Mouse (Mus musculus) CD4-positive, CD25-positive, alpha-beta regulatory T cell, adult 4 months (primary cell): ENCODE results near the gene Dnal4. TPM values are rescaled to one million over a fixed set of nuclear protein-coding genes. Genes with fewer than 3 reads are reported as not detected.

Source experiments
- ATAC-seq: one replicate; pipeline ENCODE4 v1.8.0; 2017
- polyA plus RNA-seq, 2 experiments: library from polyadenylated mRNA; unstranded; fragments of 100-300 nt; shearing (Covaris generic); gene quantifications; one replicate each; pipeline ENCODE4 v1.2.1; 2017

Gene Dnal4
- polyA plus RNA-seq, 2 experiments from 2014 or later: 6.9 to 10.4 TPM

DNA sequence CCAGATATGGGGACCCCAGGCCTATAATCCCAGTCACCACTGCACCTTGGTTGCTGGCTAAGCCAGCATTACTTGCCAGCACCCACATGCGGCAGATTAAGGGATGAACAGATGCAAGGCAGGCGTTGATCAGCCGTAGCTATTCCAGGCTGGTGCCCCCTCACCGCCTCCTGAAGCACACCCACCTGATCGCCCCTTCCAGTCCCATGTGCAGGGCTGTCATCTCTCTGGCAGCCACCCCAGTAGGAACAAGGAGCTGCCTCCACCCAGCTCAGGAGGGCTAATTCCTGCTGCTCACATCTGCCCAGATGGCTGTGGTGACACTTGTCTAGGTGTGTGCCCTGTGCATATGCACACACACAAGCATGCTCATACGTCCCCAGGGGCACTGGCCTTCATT lies 16.7 kb downstream of the Dnal4 start:
- ATAC-seq: no peak

- no peak for ATAC-seq
Observed at GRCm38 (mm10) chr15:79757118-79757517, 20.5 kb downstream of the Dnal4 start.

GRCm38 (mm10) chr15:79755977-79756625 lies 21.5 kb downstream of the Dnal4 start:
- ATAC-seq: no peak

DNA sequence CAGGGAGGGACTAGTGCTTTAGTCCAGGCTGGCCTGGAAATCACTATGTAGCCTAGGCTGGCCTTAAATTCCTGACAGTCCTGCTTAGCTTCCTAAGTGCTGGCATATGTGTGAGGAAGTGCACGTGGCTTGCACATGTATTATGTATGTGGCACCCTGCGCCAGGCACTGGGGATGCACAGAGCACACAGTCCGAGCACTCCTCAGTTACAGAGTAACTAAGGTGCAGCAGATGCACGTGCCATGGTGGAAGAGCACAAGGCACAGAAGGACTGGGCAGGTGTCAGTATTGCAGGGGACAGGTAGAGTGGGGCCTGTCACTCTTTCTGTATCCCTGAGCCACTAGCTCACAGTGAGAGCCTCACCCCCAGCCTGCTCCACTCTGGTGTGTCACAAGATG lies 22.5 kb downstream of the Dnal4 start:
- ATAC-seq: no peak

DNA sequence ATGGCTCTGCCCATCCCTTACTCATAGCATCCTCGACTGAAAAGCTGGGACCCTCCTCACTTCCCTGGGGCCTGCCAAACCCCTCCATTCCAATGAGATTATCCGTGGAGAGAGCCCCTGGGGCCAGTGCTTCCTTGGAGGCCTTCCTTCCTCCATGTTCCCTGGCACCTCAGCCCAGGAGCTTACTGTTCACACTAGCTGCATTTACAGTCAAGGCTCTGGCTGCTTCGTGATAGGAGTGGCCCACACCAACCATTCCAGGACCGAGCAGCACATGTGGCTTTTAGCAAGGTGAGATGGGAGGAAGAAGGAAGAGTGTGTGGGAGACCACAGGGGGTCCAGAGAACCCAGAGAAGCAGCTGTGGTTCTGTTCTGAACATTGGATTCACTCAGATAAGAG lies 23.8 kb downstream of the Dnal4 start:
- ATAC-seq: no peak

DNA sequence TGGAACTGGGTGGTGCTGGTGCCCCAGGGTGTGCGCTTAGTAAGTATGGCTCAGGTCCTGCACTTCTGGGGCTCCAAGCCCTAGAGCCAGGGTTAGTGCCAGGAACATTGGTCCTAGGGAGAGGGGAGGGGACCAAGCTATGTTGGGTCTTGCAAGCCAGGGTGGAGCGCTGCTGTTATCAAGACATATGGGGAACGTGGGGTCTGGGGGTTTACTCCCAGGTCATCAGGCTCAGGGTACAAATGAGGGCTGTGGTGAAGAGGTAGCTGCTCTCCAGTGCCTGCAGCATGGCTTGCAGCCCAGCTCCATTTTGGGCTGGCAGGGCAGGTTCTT lies 24.3 kb downstream of the Dnal4 start:
- no peak for ATAC-seq

GRCm38 (mm10) chr15:79752742-79753419 lies 24.8 kb downstream of the Dnal4 start:
- ATAC-seq: peak; percentile 71

DNA sequence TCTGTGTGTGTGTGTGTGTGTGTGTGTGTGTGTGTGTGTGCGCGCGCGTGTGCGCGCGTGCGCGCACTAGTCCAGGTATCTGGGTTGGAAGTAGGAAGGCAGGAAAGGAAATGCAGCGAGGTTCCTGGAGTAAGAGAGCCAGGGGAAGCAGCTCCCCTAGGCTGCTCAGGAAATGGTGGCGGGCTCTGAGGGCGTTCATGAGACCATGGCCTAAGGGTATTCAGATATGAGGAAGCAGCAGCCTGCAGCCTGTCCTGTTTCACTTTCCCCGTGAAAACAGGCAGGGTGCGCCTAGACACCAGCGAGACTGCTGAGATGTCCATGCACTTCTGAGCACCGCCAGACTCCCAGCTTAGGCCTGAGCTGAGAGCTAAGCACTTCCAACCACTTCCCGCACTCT lies 25.9 kb downstream of the Dnal4 start:
- no peak for ATAC-seq

DNA sequence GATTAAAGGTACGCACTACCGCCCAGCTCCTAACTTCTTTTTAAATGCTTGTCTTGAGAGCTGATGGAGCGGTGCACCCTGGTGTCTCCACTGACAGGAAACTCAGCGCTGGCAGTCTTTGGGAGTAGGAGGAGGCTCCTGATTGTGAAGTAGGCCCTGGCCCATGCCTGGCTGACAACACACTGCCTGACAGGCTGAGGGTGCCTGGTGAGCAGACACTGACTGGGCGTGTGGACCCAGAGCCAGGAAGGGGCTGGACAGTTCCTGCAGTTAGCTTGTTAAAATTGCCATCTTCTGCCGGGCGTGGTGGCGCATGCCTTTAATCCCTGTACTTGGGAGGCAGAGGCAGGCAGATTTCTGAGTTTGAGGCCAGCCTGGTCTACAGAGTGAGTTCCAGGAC lies 27.4 kb downstream of the Dnal4 start:
- no peak for ATAC-seq

- ATAC-seq: no peak
Observed at GRCm38 (mm10) chr15:79749162-79749561, 28.5 kb downstream of the Dnal4 start.

DNA sequence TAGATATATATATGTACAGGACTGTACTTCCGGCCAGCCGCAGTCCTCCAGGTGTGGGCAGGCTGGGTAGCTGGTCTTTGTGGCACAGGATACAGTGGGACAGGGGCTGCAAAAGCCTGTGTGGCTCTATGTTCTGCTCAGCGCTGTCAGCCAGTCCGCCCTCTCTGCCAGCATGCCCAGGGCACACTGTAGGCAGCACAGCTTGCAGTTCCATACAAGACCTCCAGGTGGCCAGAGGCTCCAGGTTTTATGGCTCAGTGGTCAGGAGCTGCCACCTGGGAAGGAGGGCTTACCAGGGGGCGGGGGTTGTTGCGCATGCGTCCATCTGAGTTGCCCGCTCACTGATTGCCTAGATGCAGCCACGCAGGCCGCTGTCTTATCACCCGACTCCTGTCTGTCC lies 29.7 kb downstream of the Dnal4 start:
- ATAC-seq: no peak

DNA sequence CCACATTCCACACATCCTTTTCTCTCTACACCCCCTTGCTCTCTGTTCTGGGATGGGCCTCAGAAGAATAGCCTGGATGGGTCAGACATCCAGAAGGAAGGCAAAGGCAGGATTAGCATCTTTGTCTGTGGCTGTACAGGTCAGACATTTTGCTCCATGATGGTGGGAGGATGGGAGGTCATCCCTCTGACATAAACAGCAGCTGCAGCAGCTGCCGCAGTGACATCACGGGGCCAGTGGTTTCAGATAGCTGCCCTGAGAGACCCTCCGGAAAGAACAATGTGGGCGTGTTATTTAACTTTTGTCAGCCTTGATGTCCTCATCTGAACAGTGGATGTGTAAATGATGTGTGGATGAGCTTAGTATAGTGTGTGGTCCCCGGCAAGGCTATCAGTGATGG lies 31.8 kb downstream of the Dnal4 start:
- no peak for ATAC-seq

DNA sequence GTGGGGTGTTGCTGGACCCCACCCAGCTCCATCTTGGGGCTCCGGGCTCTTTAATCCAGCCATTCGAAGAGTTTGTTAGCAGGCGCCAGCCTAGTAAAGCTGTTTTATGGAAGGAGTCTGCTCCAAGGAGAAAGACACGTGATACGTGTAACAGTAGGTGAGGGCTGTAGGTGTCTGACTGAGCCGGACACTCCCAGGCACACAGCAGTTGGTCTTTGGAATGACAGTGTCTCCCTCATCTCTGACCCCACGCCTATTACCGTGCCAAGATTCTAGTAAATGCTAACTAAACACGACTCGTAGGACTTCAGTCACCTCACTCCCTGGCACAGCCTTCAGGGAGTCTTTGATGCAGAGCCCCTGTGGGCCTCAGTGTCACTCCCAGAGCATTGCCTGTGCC lies 32.3 kb downstream of the Dnal4 start:
- ATAC-seq: no peak

DNA sequence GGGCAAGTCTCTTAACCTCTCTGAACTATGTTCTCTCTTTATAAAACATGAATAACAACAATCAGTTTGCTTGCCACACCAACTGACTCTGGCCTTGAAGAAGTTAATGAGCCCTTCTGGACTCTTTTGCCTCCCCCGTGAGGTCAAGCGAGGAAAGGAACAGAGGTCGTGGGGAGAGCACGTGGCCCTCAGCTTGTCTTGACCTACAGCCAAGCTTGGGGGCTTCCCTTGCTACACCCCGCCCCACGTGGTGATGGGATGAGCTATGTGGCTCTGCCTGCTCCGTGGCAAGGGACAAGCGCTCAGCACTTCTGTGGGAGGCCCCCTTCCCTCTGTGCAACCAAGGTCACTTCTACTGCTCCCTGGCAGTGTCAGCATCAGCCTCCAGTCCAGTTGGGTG lies 32.9 kb downstream of the Dnal4 start:
- no peak for ATAC-seq

GRCm38 (mm10) chr15:79744001-79744400 lies 33.6 kb downstream of the Dnal4 start:
- ATAC-seq: no peak

DNA sequence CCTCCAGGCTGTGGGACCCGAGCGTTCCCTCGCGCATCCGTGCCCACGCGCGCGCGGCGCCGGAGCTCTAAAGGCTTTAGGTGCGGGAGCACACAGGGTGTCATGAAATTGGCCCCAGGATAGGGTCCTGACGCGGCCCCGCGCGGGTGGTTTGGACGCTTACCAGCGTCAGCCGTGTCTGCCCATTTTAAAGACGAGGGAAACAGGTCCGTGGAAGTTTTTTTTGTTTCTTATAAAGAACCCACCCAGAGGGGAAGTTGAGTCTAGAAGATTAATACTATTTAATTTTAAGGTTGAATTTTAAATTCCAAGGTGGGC lies 35.0 kb downstream of the Dnal4 start:
- no peak for ATAC-seq

- ATAC-seq: peak; percentile 61
Observed at GRCm38 (mm10) chr15:79741921-79742705, 35.5 kb downstream of the Dnal4 start, which contains the start of gene Sun2. Gene Sun2 (minus strand): TSS chr15:79742536.

DNA sequence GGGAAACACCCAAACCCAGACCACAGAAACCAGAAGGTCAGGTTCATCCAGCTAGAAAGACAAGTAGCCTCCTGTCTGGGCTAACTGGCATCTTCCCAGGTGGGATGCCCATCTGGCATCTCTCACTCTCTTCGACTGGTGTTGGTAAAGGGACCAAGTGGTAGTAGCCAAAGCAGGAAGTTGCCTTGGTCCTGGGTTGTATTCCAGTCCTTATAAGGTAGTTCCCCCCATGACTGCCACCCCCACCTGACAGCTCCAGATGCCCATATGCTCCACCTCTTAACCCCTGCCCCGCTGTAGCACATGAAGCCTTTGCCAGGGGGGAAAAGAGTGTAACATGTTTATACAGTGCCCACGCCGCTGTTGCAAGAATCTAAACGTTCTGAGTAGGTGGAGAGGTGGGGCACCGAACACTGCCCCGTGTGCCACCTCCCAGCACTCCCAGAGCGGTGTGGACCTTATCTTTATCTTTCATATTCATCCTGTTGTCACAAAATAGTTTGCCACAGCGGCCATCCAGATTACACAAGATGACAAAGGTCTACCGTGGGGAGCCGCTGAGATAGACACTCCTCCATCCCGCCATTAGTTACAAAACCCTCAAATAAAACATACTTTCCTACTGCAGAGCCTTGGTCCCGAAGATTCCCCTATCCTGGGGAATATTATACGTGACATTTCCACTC lies 36.3 kb downstream of the Dnal4 start:
- peak; percentile 56 for ATAC-seq

GRCm38 (mm10) chr15:79740739-79741138 lies 36.9 kb downstream of the Dnal4 start:
- no peak for ATAC-seq

DNA sequence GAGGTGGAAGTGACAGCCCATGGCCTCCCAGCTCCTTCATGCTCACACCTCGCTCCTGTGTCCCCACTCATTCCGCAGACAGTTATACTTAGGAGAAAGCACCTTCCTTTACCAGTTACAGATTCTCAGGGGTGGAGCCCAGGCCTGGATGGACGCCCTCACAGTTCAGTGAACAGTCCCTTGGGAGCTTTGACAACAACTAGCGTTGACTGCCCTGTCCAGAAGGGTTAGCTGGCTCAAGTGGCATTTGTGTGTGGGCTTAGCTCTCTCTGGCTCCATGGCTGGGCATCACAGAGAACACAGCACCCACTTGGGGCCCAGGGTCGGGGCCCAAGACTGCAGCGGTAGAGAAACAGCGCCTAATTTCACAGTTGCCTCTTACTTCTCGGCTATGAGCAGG lies 43.3 kb downstream of the Dnal4 start:
- ATAC-seq: no peak

DNA sequence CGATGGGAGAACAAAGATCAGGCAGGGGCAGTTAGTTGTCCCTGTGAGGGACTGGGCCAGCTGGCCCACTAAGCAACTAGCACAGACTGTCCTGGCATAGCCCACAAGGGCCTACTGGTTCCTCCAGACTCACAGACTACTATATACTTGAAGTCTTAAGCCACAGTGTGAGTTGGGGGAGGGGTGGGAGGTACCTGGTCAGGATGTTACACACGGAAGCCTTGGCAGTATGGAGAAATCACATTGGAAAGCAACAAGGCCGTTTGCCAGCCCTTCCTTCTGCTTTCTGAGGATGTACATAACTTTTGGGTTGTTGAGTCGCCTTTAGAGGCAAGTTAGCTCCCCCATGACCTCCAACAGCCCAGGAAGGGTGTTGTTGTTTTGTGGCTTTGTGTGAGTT lies 44.0 kb downstream of the Dnal4 start:
- ATAC-seq: no peak

DNA sequence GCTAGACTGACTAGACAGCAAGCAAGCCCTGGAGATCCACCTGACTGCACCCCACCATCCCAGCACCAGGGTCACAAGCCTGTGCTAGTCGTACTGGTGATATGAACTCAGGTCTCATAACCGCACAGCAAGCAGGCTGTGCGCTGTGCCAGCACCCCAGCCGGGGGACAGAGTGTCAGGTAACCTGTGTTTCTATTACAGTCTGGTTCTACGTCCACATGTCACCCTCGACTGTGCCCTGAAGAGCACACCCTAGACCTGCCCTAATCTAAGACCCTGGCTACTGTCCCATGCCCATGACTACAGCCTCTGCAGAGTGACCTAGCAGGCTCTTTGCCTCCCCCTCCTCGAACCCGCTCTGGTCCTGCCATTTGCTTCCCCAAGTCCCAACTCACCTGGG lies 44.5 kb downstream of the Dnal4 start:
- no peak for ATAC-seq

GRCm38 (mm10) chr15:79731554-79731953 lies 46.1 kb downstream of the Dnal4 start:
- no peak for ATAC-seq
